32 mouse cellular contexts compared by ENCODE assay signal in the genomic region with DNA sequence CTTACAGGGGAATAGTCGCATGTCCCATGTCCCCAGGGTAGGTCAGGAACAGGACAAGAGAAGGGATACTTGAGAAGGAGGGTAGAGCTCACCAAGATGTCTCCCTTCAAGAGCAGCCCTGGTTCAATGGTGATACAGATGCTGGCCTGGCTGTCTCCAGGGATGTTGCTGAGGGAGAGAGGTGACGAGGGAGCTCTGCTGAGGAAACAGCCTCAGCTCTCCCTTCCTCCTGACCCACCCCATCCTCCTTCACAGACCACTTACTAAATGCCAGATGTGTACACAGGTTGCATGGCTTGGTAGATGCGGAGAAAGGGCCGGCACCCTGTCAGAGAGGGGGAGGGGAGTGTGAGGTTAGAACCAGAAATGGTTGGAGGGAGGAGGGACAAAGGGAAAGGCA.
"Had no signal": no experiment of that assay in that cellular context is flagged by ENCODE, and none has a peak within 500 bp of the region (broad histone marks: within the 10 kb centered on the region; RNA-seq: fewer than 3 reads in every experiment).

No protein-coding gene starts in this region.

- DNase-seq: heart, postnatal 10 days; heart, postnatal 14 days; heart, postnatal 36 days; kidney, adult 11 months; kidney, adult 18-20 months; kidney, adult 2 months; kidney, adult 8-10 months; kidney, adult 9 months; kidney, postnatal 10 days; kidney, postnatal 14 days; kidney, postnatal 25 days; kidney, postnatal 36 days; kidney, postnatal 4 days; layer of hippocampus, adult 9-11 months; layer of hippocampus, postnatal 36 days had no signal

- H3K4me3 ChIP-seq: heart, embryonic 10.5 days; heart, embryonic 12.5 days; heart, embryonic 13.5 days; heart, embryonic 15.5 days; hindbrain, embryonic 10.5 days; hindbrain, embryonic 12.5 days; hindbrain, embryonic 13.5 days; hindbrain, embryonic 15.5 days; intestine, embryonic 15.5 days; kidney, embryonic 15.5 days; layer of hippocampus, adult 2 months; left cerebral cortex, adult 2 months had no signal

- ATAC-seq: inflammation-experienced regulatory T-cells, adult 6 months; intestine, postnatal 0 days had no signal

- H3K27ac ChIP-seq: heart, embryonic 10.5 days; heart, embryonic 13.5 days; heart, embryonic 15.5 days; hindbrain, embryonic 10.5 days; hindbrain, embryonic 12.5 days; hindbrain, embryonic 13.5 days; hindbrain, embryonic 14.5 days; hindbrain, embryonic 15.5 days; hindbrain, postnatal 0 days; intestine, embryonic 15.5 days; kidney, embryonic 15.5 days; kidney, postnatal 0 days; layer of hippocampus, adult 2 months; left cerebral cortex, adult 2 months had no signal
